Mouse (Mus musculus): ENCODE data around the gene Idh3b.

Gene Idh3b

DNA sequence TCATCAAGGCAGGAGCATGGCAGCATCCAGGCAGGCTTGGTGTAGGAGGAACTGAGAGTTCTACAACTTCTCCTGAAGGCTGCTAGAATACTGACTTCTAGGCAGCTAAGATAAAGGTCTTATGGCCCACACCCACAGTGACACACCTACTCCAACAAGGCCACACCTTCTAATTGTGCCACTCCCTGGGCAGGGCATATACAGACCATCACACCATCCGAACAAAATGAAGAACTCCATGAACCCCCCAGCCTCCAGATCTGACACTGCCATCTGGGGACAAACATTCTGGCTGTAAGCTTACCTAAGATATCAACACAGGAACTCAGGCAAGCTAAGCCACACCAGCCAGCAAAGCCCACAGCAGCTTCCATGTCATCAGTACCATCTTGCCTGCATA, 18.8 kb downstream of the Idh3b start:
- no peak for DNase-seq (ENCODE audit: low read depth, low spot score)

DNA sequence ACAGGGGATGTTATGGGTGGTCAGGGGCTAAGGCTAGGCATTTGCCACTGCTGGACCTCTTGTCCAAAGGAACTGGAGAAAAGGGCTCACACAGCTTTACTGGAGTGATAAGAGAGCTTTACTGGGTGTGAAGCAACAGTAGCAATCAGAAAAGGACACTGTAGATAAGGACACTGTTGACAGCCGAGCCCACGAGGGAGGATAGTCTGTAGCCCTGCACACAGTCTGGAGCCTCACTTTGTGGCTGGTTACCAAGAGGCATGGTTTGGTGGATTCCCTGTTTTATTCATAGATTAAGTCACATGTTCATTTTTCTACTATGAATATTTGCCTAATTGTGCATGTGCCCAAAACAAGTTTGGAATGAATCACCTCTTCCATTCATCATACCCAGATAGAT, 21.9 kb downstream of the Idh3b start:
- DNase-seq (ENCODE audit: low read depth, low spot score): no peak

DNA sequence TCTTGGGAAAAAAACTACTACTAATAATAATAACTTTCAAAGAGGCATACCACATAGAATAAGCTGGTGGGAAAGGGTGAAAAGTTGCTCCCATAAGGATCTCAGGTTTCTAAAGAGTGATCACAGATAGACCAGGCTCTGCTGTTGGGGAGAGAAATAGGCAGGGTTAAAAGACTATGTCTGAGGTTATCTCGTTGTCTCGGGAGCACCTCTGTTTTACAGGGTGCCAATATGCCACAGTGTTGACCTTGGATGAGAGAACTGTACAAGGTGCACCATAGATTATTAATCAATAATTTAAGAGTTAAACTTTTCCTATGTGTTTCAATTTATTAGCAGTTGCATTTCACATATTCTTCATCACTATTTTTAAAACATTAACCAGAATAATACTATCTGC, 22.4 kb downstream of the Idh3b start:
- no peak for DNase-seq (ENCODE audit: low read depth, low spot score)

DNA sequence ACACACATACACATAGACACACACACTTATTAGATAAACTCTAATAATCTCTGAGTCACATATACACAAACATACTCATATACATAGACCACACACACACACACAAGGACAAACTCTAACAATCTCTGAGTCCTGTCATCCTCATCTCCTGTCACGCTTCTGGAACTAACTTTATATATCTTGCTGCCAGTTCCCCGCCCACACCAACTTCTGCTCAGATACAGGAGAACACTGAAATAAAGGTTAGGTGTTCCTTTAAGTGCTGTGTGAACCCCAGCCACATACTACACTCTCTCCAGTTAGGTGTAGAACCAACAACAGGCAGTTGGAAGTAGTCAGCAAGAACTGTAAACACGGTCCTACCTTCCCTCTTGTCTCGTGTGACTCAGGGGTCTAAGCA, 23.5 kb downstream of the Idh3b start:
- no peak for DNase-seq (ENCODE audit: low read depth, low spot score)

DNA sequence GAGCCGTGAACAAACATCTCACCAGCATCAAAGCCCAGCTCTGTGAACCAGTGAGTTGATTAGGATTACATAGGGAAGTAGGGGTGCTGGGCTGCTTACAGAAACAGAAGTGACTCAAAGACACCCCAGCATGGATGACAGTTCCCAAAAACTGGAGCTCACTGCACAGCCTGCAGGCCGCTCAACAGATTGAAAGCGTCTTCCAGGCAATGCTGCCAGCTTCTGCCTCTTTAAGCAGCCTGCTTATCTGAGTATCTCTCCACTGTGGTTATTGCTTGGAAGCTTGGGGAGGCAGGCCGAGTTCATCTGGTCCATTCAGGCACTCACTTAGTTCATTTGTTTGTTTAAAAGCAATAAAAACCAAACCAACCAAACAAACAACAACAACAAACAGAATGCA, 27.6 kb downstream of the Idh3b start:
- DNase-seq (ENCODE audit: low read depth, low spot score): no peak

DNA sequence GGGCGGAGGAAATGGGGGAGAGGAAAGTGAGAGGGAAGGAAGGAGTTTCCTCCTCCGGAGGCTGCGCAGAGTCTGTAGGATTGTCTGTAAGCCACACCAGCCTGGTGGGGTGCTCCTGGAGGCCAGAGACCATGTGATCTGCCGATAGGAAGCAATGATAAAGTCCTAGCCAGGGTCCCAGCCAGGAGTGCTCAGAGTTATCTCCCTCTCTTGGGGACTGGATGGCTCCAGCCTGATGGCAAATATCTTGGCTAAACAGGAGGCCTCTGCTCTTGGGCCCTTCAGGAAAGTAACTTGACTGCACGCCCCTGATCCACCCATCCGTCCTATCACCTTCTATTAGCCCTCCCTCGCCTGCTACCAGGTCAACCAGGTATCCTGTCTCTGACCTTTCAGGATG, 36.1 kb downstream of the Idh3b start:
- no peak for DNase-seq (ENCODE audit: low read depth, low spot score)

DNA sequence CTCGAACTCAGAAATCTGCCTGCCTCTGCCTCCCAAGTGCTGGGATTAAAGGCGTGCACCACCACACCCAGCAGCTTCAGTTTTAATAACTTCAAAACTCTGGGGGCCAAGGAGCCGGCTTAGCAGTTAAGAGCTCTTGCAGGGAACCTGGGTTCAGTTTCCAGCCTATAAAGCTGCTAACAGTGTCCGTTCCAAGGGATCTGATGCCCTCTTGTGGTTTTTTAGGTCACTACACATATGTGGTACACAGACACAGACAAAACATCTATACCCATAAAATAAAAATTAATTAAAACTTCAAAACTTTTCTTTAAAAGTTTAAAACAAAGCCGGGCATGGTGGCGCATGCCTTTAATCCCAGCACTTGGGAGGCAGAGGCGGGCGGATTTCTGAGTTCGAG, 37.4 kb downstream of the Idh3b start:
- DNase-seq (ENCODE audit: low read depth, low spot score): peak; percentile 53

Measured in CD4-positive, CD25-positive, alpha-beta regulatory T cell, adult 2 months (primary cell).